Mouse (Mus musculus): ENCODE results near the gene Krtcap2.

- TF ChIP-seq CTCF (IDR thresholded peaks at IDR 0.05; ENCODE audit: low read depth) (peak; percentile 95), EP300 (IDR thresholded peaks at IDR 0.05; ENCODE audit: low read depth) (no peak)
Observed at GRCm38 (mm10) chr3:89215853-89216252, 29.9 kb upstream of the Krtcap2 start.
